16 mouse cellular contexts compared by ENCODE assay signal in genomic region chr16:63673236-63673840, GRCm38 (mm10).
DNase-seq lines count a peak whose midpoint lies in the region; ATAC-seq lines count a peak whose summit lies in the region.
"Had no signal": no experiment of that assay in that cellular context is flagged by ENCODE, and none has a peak within 500 bp of the region (broad histone marks: within the 10 kb centered on the region; RNA-seq: fewer than 3 reads in every experiment).

No protein-coding gene starts in this region.

- H3K36me3 ChIP-seq in heart, embryonic 16.5 days (ENCODE audit: control insufficient read depth, insufficient read depth): no peaks in the 10 kb centered on the region
- no peaks in the 10 kb centered on the region for H3K36me3 ChIP-seq in heart, embryonic 12.5 days
- no peaks in the 10 kb centered on the region for H3K36me3 ChIP-seq in forebrain, embryonic 10.5 days (replicated peaks)
- H3K36me3 ChIP-seq: hindbrain, embryonic 12.5 days; midbrain, embryonic 13.5 days; neural tube, embryonic 12.5 days had no signal

- no peak overlapping the region for H3K4me2 ChIP-seq in heart, embryonic 16.5 days (ENCODE audit: low read depth, low read length)
- H3K4me2 ChIP-seq in heart, embryonic 12.5 days: no peak overlapping the region
- H3K4me2 ChIP-seq: hindbrain, embryonic 12.5 days; midbrain, embryonic 13.5 days; neural tube, embryonic 12.5 days had no signal

- no peak overlapping the region for H3K4me3 ChIP-seq in heart, embryonic 16.5 days (ENCODE audit: low read length)
- no peak overlapping the region for H3K4me3 ChIP-seq in heart, embryonic 12.5 days
- no peak overlapping the region for H3K4me3 ChIP-seq in forebrain, embryonic 10.5 days
- H3K4me3 ChIP-seq: erythroblast, embryonic 14.5 days; hindbrain, embryonic 12.5 days; midbrain, embryonic 13.5 days; neural tube, embryonic 12.5 days had no signal

- 0 out of 2 replicates have a peak, but pooled peaks have one; percentile 52 for ATAC-seq in heart, embryonic 16.5 days (replicated peaks; ENCODE audit: extremely low read depth, insufficient read depth, low FRiP score)
- ATAC-seq in heart, embryonic 12.5 days (ENCODE audit: insufficient number of reproducible peaks, low FRiP score): no peak
- peak; percentile 74; the same call in 1 of the 2 replicates for ATAC-seq in cerebellum, adult (ENCODE audit: insufficient number of reproducible peaks, low FRiP score, low TSS enrichment)
- ATAC-seq: midbrain, embryonic 13.5 days had no signal

- peaks cover 9% of the 10 kb centered on the region for H3K4me1 ChIP-seq in heart, embryonic 16.5 days (ENCODE audit: control insufficient read depth, insufficient read depth, low read length)
- peaks cover 7% of the 10 kb centered on the region for H3K4me1 ChIP-seq in heart, embryonic 12.5 days (replicated peaks)
- peaks cover 17% of the 10 kb centered on the region for H3K4me1 ChIP-seq in forebrain, embryonic 10.5 days
- H3K4me1 ChIP-seq: hindbrain, embryonic 12.5 days; midbrain, embryonic 13.5 days; neural tube, embryonic 12.5 days had no signal

- H3K9ac ChIP-seq in heart, embryonic 16.5 days (ENCODE audit: low read length): no peak overlapping the region
- H3K9ac ChIP-seq in heart, embryonic 12.5 days: no peak overlapping the region
- H3K9ac ChIP-seq: hindbrain, embryonic 12.5 days; liver, embryonic 14.5 days; midbrain, embryonic 13.5 days; neural tube, embryonic 12.5 days had no signal

- 59% methylated on average over 9 of the region's 9 CpGs for WGBS in heart, embryonic 16.5 days
- 76% methylated on average over 9 of the region's 9 CpGs for WGBS in heart, embryonic 12.5 days
- WGBS in forebrain, embryonic 10.5 days: 94% methylated on average over 9 of the region's 9 CpGs

- no peaks in the 10 kb centered on the region for H3K9me3 ChIP-seq in heart, embryonic 16.5 days (replicated peaks; ENCODE audit: control insufficient read depth, low read length)
- H3K9me3 ChIP-seq in heart, embryonic 12.5 days (replicated peaks): no peaks in the 10 kb centered on the region
- no peaks in the 10 kb centered on the region for H3K9me3 ChIP-seq in forebrain, embryonic 10.5 days
- H3K9me3 ChIP-seq: hindbrain, embryonic 12.5 days; midbrain, embryonic 13.5 days; neural tube, embryonic 12.5 days had no signal

- peak; percentile 46 for DNase-seq in Muller cell, postnatal 12 days (ENCODE audit: inconsistent ontology term)
- peak; percentile 30 to 55 for DNase-seq in cerebellum, postnatal 36 days
- no peak for DNase-seq in ovary, postnatal 14 days (ENCODE audit: low spot score)
- no peak for DNase-seq in forebrain, embryonic 10.5 days (ENCODE audit: extremely low spot score, low spot score)
- DNase-seq: kidney, adult 2 months; lung, postnatal 14 days; retina, postnatal 1 day; thymus, postnatal 25 days had no signal

- H3K27ac ChIP-seq in heart, embryonic 16.5 days (ENCODE audit: low read length): peak overlapping the region; percentile 50
- no peak overlapping the region for H3K27ac ChIP-seq in heart, embryonic 12.5 days (ENCODE audit: poor library complexity, severe bottlenecking)
- H3K27ac ChIP-seq in forebrain, embryonic 10.5 days: no peak overlapping the region
- H3K27ac ChIP-seq: hindbrain, embryonic 12.5 days; liver, embryonic 14.5 days; midbrain, embryonic 13.5 days; neural tube, embryonic 12.5 days had no signal

- no peaks in the 10 kb centered on the region for H3K27me3 ChIP-seq in heart, embryonic 16.5 days (ENCODE audit: control insufficient read depth, insufficient read depth, low read length)
- H3K27me3 ChIP-seq in heart, embryonic 12.5 days (replicated peaks): no peaks in the 10 kb centered on the region
- H3K27me3 ChIP-seq in forebrain, embryonic 10.5 days (ENCODE audit: poor library complexity, severe bottlenecking): no peaks in the 10 kb centered on the region
- H3K27me3 ChIP-seq: hindbrain, embryonic 12.5 days; midbrain, embryonic 13.5 days; neural tube, embryonic 12.5 days had no signal

Comparison
In these comparisons a context has a peak if more than half of its experiments do, and no peak if none do; other contexts are left out.
1. DNase-seq: peak in Muller cell, postnatal 12 days (single experiment) and cerebellum, postnatal 36 days (2 of 2); none in ovary, postnatal 14 days (single experiment) and forebrain, embryonic 10.5 days (single experiment).